Mouse (Mus musculus): ENCODE data around the gene Supt3.

GRCm38 (mm10) chr17:44735223-44735990 is 41.5 kb upstream of the Supt3 start:
- TF ChIP-seq CTCF (conservative IDR thresholded peaks at IDR 0.05; ENCODE audit: insufficient read depth, insufficient read length, low read depth, low read length), result no peak
- no peak for TF ChIP-seq POLR2A (IDR thresholded peaks at IDR 0.05; ENCODE audit: low read depth, low read length)

All from kidney, adult 2 months (tissue).